Mouse (Mus musculus): ENCODE data around the gene Fhl3.

The Fhl3 gene

GRCm38 (mm10) chr4:124755526-124755925 is 55.0 kb downstream of the Fhl3 start:
- no peak for DNase-seq (ENCODE audit: low read depth, low spot score)

Measured in retina, adult 2 months (tissue).